Mouse (Mus musculus): Measurements from ENCODE around the gene Rpia. TPM values are rescaled to one million over a fixed set of nuclear protein-coding genes. Genes with fewer than 3 reads are reported as not detected.
A peak's percentile ranks its signal among the peaks of the same experiment; 100 is the strongest.

Gene Rpia
- total RNA-seq, 2 experiments from 2014 or later: 11.3 to 13.3 TPM

DNA sequence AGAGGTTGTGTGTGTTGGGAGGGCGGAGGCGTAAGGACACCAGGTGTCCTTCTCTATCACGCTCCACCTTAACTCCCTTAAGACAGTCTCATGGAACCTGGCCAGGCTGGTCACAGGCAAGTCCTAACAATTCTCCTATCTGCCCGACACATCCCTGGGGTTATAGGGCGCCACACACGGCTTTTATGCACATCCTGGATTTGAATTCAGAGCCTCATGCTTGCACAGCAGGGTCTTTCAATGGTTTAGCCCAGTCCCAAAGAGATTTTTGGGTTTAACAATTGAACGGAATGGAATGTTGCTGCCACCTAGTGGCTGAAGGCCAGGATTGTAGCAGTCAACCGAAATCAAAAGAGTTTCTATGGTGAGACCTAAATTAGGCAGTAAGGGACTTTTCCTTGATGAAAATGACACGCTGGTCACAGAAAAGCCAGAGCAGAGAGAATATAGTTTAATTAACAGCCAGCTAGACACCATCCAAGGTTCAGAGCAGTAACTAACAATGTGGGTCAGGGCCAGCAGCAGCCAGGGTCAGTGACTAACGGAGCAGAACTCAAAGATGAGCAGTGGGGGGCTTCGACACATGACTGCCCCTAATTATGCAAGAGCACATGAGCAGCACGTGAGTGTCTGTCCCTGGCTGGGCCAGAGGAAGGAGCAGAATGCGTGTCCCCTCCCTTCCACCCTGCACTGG is 13.9 kb upstream of the Rpia start:
- intact Hi-C loops (cut with DNase I): loop anchor here (5.0 to 10.0 kb wide), 2 partner anchors 94 to 319 kb away; no protein-coding TSS in a partner anchor
- peak; percentile 69 to 78 for DNase-seq

DNA sequence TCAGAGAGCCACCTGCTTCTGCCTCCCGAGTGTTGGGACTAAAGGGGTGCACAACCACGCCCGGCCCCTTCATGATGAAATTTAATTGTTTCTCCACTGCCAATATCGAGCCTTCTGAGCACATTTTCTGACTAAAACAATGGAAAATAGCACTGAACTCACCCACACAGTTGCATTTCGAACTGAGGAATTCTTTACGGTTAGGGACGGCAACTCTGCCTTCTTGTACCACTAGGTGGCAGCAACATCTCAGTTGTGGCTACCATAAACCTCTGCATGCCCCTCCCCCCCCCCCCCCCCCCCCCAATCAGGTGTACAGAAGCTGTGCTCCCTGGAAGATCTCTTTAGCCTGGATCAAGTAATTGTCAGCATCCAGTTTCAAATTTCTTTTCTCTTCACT is 13.2 kb upstream of the Rpia start:
- intact Hi-C loops (cut with DNase I): loop anchor here (5.0 to 10.0 kb wide), 2 partner anchors 93 to 320 kb away; no protein-coding TSS in a partner anchor
- peak; percentile 74 to 77 for DNase-seq

DNA sequence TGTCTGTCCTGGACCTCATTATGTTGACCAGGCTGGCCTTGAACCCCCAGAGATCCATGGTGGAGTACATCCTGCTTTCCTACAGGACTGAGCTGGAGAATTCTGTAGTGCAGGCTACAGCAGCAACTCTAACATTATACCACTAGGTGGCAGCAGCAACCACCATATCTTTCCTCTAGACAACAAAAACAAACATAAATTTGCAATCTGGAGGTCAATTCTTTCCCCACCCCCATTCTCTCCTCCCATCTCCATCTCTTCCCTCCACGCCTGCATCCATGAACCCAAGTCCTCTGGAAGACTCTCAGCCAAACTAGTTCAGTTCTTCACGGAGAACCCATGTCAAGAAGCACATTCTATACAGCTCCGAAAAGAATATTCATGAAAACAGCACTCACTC is 12.6 kb upstream of the Rpia start:
- peak in 1 of 2 experiments; percentile 44 for DNase-seq
- intact Hi-C loops (cut with DNase I): loop anchor here (5.0 to 10.0 kb wide), 2 partner anchors 92 to 320 kb away; no protein-coding TSS in a partner anchor

DNA sequence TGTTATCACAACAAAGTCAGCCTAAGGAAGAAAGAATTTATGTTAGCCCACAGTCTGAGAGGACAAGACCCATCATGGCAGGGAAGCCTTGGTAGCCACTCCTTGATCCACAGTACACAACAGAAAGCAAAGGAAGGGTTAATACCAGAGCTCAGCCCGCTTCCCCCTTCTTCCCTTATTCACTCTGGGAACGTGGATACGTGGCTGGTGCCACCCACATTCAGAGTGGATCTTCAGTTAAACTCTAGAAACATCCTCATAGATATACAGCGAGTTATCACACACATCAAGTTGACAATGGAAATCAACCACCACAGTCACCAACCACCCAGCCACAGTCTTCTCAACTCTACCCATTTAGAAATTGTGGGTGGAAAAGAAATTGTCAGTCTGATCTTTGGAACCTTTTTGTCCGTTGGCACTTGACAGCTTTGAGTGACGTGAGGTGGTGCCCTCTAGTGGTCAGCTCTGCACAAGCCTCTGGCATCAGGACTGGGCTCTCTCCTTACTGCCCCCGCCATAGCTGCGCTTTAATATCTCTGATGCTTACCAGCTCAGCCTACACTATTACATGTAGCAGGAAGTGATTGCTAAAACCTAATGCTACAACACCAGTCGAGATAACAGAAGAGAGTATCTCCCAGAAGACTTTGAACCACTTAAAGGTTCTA is 5.7 kb upstream of the Rpia start:
- peak; percentile 63 to 74 for DNase-seq
- intact Hi-C loops (cut with DNase I): loop anchor here (10.0 kb wide), 1 partner anchor 477 kb away; the partner anchor contains the start of gene Krcc1

DNA sequence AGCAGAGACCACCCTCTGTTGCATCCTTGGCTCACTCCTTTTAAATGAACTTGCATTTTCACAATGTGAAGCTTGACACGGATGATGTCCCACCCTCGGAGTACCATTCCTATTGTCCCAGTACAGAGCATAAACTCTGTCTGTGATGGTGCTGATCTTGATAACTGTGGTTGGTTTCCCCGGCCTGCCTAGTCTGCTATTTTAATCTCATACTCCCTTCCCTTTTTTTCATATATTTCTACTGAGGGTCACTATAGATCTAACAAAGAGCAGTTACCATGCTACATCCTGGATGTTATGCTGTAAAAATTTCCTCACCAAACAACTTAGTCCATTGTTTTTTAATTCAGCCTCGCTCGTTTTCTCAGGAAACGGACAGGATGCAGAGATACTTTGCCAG is 4.9 kb upstream of the Rpia start:
- intact Hi-C loops (cut with DNase I): loop anchor here (10.0 kb wide), 1 partner anchor 478 kb away; the partner anchor contains the start of gene Krcc1
- no peak for DNase-seq

DNA sequence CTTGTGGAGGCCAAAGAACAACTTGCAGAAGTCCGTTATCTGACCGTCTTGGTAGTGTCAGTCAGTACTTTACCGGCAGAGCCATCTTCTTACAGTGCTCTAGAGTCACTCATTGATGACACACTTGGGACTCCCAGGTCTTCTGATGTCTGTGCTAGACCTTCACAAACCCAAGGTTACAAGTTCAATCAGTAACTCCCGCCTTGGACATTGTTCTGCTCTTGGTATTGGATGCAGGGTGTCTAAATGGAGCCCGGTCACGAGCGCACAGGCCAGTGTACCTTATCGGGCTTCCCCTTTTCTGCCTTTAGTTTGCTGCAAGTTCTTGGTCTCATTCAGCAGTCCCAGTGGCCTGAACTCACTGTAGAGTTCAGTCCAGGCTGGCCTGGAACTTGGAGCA is 612 bp upstream of the Rpia start:
- intact Hi-C loops (cut with DNase I): loop anchor here (10.0 kb wide), 1 partner anchor 482 kb away; the partner anchor contains the start of gene Krcc1
- no peak for DNase-seq

DNA sequence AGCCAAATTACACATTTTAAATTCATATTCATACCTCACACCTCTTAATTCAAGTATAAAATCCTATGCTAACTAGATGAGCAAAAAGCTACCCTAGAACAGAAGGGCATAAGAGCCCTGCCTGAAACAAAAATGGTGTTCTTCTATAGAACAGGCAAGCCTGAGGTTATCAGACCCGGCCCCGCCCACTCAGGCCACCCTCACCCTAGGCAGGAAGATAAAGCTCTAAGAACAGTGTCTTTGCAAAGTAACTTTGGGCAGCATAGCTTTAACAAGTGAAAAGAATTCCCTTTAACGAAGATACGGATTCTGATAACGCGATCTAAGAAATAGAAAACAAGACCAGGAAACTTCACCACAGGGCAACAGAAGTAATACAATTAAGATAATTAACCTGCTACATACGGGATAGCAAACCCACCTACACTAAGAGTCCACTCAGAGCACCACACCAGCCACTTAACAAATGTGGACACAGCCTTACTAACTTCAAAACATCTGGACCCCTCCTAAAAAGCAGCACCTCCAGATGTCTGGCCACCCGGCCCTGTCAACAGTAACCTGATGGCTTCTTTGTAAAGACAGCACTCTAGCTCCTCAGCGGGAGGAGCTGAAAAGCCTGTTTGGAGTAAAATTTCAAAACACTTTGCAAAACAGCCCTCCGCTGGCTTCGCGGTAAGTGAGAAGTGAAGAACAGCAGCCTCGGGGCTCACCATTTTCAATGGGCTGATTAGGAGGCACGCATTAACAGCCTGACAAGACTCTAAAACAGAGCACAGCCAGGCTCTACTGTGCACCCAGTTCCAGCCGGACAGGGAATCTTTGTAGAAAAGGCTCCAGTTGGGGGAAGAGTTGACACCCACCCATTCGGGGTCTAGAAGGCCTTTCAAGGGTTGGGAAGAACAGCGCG is 925 bp downstream of the Rpia start:
- DNase-seq: no peak

DNA sequence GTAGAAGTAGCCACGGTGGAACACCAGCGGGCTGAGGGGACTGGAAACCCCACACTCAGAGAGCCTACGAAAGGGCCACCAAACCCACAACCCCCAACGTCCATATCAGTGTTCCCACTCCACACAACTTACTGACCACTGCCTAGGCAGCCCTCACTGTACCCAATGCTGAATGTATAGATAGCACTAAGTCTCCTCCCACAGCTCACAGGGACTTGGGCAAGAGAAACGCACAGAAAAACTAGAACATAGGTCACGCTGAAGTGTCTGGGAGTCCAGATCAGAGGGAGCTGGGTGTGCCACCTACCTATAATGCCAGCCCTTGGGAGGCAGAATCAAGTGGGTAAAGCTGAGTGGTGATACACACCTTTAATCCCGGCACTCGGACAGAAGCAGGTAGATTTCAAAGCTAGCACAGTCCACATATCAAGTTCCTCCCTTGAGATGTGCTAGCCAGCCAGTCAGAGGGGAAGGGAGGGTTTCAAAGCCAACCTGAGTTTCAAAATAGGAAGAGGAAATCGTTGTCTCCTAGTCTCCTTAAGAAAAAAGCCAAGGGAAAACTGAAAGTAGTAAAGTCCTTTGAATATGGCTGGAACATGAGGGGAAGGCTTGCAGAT is 1.9 kb downstream of the Rpia start:
- no peak for DNase-seq
- intact Hi-C loops (cut with DNase I): loop anchor here (10.0 kb wide), 1 partner anchor 485 kb away; the partner anchor contains the start of gene Krcc1

More for the DNA sequence above, 925 bp downstream of the Rpia start:
- intact Hi-C loops (cut with DNase I): loop anchor here (10.0 kb wide), 1 partner anchor 484 kb away; the partner anchor contains the start of gene Krcc1

DNA sequence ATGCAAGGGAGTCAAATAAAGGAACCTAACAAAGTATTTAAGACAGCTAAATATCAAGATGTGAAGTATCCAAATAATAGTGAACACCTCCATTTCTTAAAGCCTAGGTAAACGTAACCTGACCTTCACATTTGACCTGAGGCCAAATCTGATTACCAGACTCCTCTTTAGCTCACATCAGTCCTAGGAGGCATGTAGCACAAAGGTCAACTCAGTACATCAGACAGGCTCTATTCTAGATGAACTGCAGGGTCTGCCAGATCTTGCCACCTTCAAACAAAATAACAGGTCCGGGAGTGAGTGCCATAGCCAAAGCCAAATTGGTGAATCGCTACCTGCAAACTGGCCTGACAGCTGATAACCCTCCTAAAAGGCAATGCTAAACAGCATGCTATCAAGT is 2.9 kb downstream of the Rpia start:
- DNase-seq: no peak
- intact Hi-C loops (cut with DNase I): no loop called here

DNA sequence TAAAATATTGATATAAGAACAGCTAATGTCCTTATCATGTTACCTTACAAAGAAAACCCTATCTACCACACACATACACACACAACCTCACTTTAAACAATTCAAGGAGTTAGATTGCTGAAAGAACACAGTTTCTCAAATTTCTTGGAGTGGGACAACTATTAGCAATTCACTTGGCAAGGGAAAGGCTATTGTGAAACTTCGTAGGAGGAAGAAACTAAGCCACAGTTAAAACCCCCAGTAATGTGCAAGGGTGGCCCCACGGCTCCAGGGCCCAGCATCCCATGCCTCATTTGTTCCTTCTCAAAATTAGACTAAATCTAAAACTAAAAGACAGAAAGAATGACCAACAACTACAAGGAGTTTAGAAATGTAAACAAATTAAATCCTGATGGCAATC is 4.5 kb downstream of the Rpia start:
- intact Hi-C loops (cut with DNase I): no loop called here
- DNase-seq: no peak

DNA sequence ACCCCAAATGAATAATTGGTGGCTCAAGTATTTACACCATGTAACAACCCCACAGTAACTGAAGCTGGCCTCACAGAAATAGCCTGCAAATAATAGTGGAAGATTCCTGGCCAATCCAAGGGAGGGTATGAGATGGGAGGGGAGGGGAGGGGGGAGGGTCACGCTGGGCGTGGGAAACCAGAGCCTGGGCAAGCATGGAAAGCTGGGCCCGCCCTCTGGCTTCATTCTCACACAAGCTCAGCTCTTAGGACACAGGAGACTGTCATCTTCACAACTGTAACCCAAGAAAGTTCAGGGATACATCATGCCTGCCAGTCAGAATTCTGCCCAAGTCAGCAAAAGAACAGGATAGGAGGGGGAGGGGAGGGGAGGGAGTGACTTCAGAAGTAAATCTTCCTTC is 6.2 kb downstream of the Rpia start:
- DNase-seq: no peak
- intact Hi-C loops (cut with DNase I): no loop called here

DNA sequence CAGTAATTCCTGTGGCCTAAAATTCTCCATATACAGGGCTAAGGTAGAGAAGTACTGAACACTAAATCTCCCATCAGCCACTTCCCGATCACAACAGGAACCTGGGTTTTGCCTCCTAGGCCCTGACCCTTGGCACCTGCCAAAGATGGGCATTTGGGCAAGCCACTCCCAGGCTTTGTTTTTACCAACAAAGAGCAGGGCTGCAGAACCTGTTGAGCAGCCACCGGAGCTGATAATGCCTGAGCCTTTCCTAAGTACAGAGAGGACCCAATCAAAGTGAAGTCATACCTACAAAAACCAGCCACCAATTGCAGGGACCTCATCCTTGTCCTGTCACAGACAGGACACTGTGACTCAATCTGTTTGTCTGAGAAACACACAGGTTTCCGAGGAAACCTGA is 7.2 kb downstream of the Rpia start:
- intact Hi-C loops (cut with DNase I): no loop called here
- DNase-seq: no peak

DNA sequence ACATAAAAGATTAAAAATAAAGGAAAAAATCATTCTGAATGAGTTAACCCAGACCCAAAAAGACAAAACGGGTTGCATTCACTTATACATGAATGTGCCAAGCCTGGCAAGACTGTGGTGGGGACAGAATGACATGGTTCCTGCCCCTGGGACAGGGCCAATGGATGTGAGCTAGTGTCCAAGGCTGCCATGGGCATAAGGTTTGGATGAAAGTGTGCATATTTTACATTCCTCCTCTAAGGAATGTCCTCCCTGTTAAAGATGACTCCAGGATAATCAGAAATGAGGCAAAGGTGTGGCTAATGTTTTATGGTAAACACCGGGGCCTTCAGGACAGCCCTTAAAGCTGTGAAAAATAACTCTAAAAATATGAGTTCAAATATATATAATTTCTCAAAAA is 10.7 kb downstream of the Rpia start:
- no peak for DNase-seq
- intact Hi-C loops (cut with DNase I): no loop called here

DNA sequence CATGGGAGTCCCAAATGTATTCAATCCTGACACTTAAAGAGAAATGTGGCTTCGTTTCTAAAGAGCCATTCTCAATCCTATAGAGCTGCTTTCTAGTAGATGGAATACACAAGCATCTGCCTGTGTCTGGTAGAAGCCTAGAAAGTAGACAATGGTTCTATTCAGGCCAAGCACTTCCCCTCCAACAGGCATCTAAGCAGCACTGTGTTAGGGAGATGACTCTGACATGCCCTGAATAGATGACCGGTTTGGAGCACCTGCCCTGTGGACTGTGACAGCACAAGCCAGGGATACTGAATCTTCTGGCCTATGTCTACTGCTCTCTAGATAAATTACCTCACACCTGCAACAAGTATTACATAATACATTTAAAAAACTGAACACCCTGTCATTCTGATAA is 17.7 kb downstream of the Rpia start:
- intact Hi-C loops (cut with DNase I): no loop called here
- DNase-seq: no peak

DNA sequence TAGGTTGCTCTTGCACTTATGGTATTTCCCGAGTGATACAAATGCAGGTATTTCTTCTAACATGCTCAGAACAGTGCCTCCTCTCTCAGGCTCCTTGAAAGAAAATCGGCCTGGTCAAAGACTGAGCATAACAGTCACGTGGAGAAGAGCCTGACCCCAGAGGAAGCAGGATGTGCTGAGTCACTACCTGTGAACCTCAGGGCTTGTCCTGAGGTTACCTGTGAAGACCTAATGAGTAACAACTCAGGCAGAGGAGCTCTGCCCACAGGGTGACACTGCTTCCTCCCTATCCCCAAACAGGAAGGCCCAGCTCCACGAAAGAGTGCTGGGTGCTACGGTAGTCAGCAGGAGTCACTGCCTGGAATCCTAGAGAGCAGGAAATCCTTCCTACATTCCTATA is 18.3 kb downstream of the Rpia start:
- intact Hi-C loops (cut with DNase I): no loop called here
- no peak for DNase-seq

DNA sequence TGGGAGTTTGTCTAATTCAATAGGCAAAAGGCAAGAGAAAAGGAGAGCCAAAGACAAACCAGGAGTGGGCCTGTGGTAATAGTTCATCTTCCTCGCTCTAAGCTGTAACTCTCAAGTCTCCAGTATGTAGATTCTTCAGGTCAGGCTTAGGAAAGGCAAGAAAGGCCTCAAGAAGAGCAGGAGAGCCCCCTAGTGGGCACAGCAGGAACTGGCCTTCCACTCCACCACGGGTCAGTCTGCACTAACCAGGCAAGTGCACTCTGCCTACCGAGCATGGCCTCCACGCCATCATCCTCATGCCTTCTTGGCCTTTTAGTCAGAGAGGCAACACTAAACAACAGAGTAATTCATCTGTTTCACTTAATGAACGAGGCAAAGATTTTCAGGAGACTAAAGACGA is 23.3 kb downstream of the Rpia start:
- DNase-seq: peak; percentile 59 to 76
- intact Hi-C loops (cut with DNase I): loop anchor here (1.0 kb wide), 1 partner anchor 54 kb away; no protein-coding TSS in a partner anchor

DNA sequence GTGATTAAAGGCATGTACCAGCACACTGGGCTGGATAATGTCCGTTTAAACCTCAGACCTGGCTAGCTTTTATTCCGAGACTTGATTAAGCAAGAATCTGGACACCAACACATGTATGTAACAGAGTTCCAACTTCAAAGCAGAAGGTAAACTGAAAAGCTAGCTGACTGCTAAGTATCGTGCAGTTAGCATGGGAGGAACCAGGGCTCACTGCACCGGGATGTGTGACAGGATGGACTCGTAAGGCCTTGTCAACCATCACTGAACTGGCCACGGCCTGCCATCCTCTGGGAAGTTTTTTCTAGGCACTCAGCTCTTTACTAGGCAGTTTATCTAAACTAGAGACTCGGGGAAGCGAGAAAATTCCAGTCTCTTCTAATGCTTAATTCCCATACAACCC is 27.0 kb downstream of the Rpia start:
- intact Hi-C loops (cut with DNase I): no loop called here
- DNase-seq: no peak

DNA sequence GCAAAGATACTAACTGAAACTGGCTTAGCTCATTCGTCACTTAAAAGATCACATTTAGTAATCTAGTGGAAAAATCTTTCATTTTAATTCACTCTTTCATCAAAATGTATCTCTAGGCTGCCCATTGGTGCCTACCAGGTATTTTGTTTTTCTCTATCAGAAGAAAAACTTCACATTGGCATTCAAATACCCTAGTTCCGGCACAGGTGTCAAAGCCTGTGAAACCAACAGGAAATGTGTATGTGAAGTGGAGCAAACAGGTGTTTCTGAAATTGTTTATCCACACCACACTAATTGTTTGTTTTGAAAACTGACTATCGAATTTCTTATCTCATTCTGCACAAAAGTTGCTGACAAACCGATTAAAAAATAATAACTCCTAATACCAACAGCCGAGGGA is 27.5 kb downstream of the Rpia start:
- DNase-seq: no peak
- intact Hi-C loops (cut with DNase I): no loop called here

DNA sequence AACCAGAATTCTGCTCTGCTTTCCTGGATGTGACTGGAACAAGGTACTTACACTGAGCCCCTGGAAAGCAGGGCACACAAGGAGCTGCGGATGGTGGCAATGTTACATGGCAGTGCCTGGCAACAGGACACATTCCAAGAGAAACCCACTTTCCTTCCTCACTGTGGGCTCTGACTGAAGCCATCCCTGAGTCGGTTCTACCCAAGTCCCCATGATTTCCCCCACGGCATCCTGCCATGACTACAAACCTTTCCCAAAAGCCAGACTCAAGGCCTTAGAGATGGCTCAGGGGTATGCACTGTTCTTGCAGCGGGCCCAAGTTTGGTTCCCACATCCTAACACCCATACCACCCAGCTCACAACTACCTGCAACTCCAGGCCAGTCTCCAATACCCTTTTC is 28.2 kb downstream of the Rpia start:
- no peak for DNase-seq
- intact Hi-C loops (cut with DNase I): no loop called here

DNA sequence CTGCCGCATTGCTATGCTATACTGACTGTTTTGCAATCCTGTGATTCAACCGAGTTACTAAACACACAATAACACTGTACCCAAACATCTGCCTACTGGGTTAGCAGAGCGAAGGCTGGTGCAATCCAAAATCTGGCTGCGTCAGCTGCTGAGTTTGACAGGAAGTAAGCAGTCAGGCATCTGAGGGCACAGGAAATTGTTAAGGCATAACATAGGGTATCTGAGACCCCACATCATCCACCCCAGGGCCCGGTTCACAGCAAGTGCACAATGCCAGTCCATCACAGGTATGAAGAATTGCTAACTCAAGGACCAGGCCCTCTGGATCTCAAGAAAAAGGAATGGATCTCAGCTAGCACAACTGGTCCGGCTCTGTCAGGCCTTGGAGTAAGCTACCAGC is 29.4 kb downstream of the Rpia start:
- DNase-seq: no peak
- intact Hi-C loops (cut with DNase I): no loop called here

Measured in heart, postnatal 36 days (tissue).